Mouse (Mus musculus): Measurements from ENCODE around the gene Pakap.

GRCm38 (mm10) chr4:57799297-57799696 is 231.3 kb downstream of the Pakap start:
- TF ChIP-seq POLR2A (IDR thresholded peaks at IDR 0.05; ENCODE audit: low read depth, low read length) (no peak), CTCF (IDR thresholded peaks at IDR 0.05; ENCODE audit: borderline replicate concordance, insufficient read depth, low read length) (no peak)
